In genomic region chr12:75851481-75851880, GRCm38 (mm10) we compare ENCODE assay signal across 15 mouse cellular contexts.
"Had no signal": no experiment of that assay in that cellular context is flagged by ENCODE, and none has a peak within 500 bp of the region (broad histone marks: within the 10 kb centered on the region; RNA-seq: fewer than 3 reads in every experiment).

No protein-coding gene starts in this region.

- H3K4me2 ChIP-seq: limb, embryonic 13.5 days; liver, embryonic 12.5 days; lung, embryonic 15.5 days; midbrain, embryonic 11.5 days had no signal

- H3K4me3 ChIP-seq: limb, embryonic 13.5 days; liver, embryonic 12.5 days; lung, embryonic 15.5 days; megakaryocyte, embryonic 14.5 days had no signal

- H3K9me3 ChIP-seq: limb, embryonic 13.5 days; liver, embryonic 12.5 days; lung, embryonic 15.5 days; megakaryocyte, embryonic 14.5 days had no signal

- H3K27ac ChIP-seq: limb, embryonic 13.5 days; liver, embryonic 12.5 days; lung, embryonic 15.5 days had no signal

- ATAC-seq: inflammation-experienced regulatory T-cells, adult 6 months; intestine, postnatal 0 days; liver, embryonic 12.5 days had no signal

- H3K9ac ChIP-seq: limb, embryonic 13.5 days; liver, embryonic 12.5 days; lung, embryonic 15.5 days had no signal

- H3K36me3 ChIP-seq: liver, embryonic 12.5 days; lung, embryonic 15.5 days had no signal

- H3K27me3 ChIP-seq: limb, embryonic 13.5 days; lung, embryonic 15.5 days had no signal

- DNase-seq: kidney, adult 9 months; kidney, postnatal 25 days; left cerebral cortex, postnatal 4 days; retina, postnatal 1 day; right cerebral cortex, postnatal 4 days; spleen, adult 18-20 months; thymus, adult 18-20 months; thymus, postnatal 14 days had no signal
